Mouse (Mus musculus): ENCODE data around the gene Plxnb1. TPM values are rescaled to one million over a fixed set of nuclear protein-coding genes. Genes with fewer than 3 reads are reported as not detected.

The Plxnb1 gene
- polyA plus RNA-seq, 1 experiment from 2014 or later = 19.8 TPM

DNA sequence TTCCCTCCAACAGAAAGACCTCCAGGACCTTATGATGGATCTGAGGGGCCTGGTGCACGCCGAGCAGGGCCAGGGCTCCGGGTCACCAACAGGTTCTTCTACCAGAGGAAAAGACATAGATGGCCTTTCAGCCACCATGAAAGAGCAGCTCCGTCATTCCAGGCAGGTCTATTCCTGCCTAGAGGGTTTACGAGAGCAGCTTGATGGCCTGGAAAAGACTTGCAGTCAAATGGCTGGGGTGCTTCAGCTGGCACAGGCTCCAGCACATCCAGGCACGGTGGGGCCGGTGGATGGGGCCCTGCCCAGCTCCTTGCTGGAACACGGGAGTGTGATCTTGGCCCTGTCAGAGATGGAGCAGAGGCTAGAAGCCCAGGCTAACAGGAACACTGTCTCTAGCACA is 3.4 kb upstream of the Plxnb1 start:
- peaks cover 45% of the 10 kb centered on the region for H3K4me1 ChIP-seq (ENCODE audit: insufficient read depth, low read length)
- no peak overlapping the region for H3K9ac ChIP-seq (replicated peaks; ENCODE audit: low read length)
- no peaks in the 10 kb centered on the region for H3K27me3 ChIP-seq (ENCODE audit: insufficient read depth, low read length)
- WGBS = 79% methylated on average over 8 of the region's 8 CpGs
- H3K4me3 ChIP-seq (ENCODE audit: low read length) = no peak overlapping the region
- no peak overlapping the region for H3K4me2 ChIP-seq (replicated peaks; ENCODE audit: low read depth, low read length)
- H3K36me3 ChIP-seq (ENCODE audit: insufficient read depth, low read length) = peaks cover 8% of the 10 kb centered on the region
- no peak for ATAC-seq (ENCODE audit: low FRiP score, low TSS enrichment)
- no peak overlapping the region for H3K27ac ChIP-seq (ENCODE audit: low read length)
- no peaks in the 10 kb centered on the region for H3K9me3 ChIP-seq (ENCODE audit: low read length)

GRCm38 (mm10) chr9:109092799-109093198 is 2.4 kb upstream of the Plxnb1 start:
- Histone ChIP-seq H3K27ac (ENCODE audit: low read length) (peak overlapping the region; percentile 54; the same call in 1 of the 2 replicates), H3K4me3 (ENCODE audit: low read length) (no peak overlapping the region), H3K27me3 (ENCODE audit: insufficient read depth, low read length) (no peaks in the 10 kb centered on the region), H3K9ac (replicated peaks; ENCODE audit: low read length) (no peak overlapping the region), H3K4me1 (ENCODE audit: insufficient read depth, low read length) (peaks cover 54% of the 10 kb centered on the region), H3K36me3 (ENCODE audit: insufficient read depth, low read length) (peaks cover 8% of the 10 kb centered on the region), H3K9me3 (ENCODE audit: low read length) (no peaks in the 10 kb centered on the region), H3K4me2 (replicated peaks; ENCODE audit: low read depth, low read length) (no peak overlapping the region)
- WGBS = 46% methylated on average over 6 of the region's 6 CpGs
- ATAC-seq (ENCODE audit: low FRiP score, low TSS enrichment) = no peak

GRCm38 (mm10) chr9:109093786-109094552 is 1.2 kb upstream of the Plxnb1 start:
- Histone ChIP-seq H3K27ac (ENCODE audit: low read length) (peak overlapping the region; percentile 99), H3K9ac (replicated peaks; ENCODE audit: low read length) (peak overlapping the region; percentile 98), H3K27me3 (ENCODE audit: insufficient read depth, low read length) (no peaks in the 10 kb centered on the region), H3K4me3 (ENCODE audit: low read length) (peak overlapping the region; percentile 75), H3K9me3 (ENCODE audit: low read length) (no peaks in the 10 kb centered on the region), H3K4me2 (replicated peaks; ENCODE audit: low read depth, low read length) (peak overlapping the region; percentile 74), H3K36me3 (ENCODE audit: insufficient read depth, low read length) (peaks cover 8% of the 10 kb centered on the region), H3K4me1 (ENCODE audit: insufficient read depth, low read length) (peaks cover 60% of the 10 kb centered on the region)
- WGBS = 12% methylated on average over 11 of the region's 11 CpGs
- ATAC-seq (ENCODE audit: low FRiP score, low TSS enrichment) = peak; percentile 3; the same call in 1 of the 2 replicates

GRCm38 (mm10) chr9:109094553-109095136 is 544 bp upstream of the Plxnb1 start:
- no peaks in the 10 kb centered on the region for H3K9me3 ChIP-seq (ENCODE audit: low read length)
- peak overlapping the region; percentile 75 for H3K4me3 ChIP-seq (ENCODE audit: low read length)
- peaks cover 66% of the 10 kb centered on the region for H3K4me1 ChIP-seq (ENCODE audit: insufficient read depth, low read length)
- peak; percentile 13 for ATAC-seq (ENCODE audit: low FRiP score, low TSS enrichment)
- peaks cover 8% of the 10 kb centered on the region for H3K36me3 ChIP-seq (ENCODE audit: insufficient read depth, low read length)
- peak overlapping the region; percentile 98 for H3K9ac ChIP-seq (replicated peaks; ENCODE audit: low read length)
- under 1% methylated on average over 21 of the region's 21 CpGs for WGBS
- peak overlapping the region; percentile 74 for H3K4me2 ChIP-seq (replicated peaks; ENCODE audit: low read depth, low read length)
- H3K27me3 ChIP-seq (ENCODE audit: insufficient read depth, low read length) = no peaks in the 10 kb centered on the region
- peak overlapping the region; percentile 99 for H3K27ac ChIP-seq (ENCODE audit: low read length)

- H3K9me3 ChIP-seq (ENCODE audit: low read length) = no peaks in the 10 kb centered on the region
- H3K27me3 ChIP-seq (ENCODE audit: insufficient read depth, low read length) = no peaks in the 10 kb centered on the region
- H3K27ac ChIP-seq (ENCODE audit: low read length) = peak overlapping the region; percentile 99
- peaks cover 17% of the 10 kb centered on the region for H3K36me3 ChIP-seq (ENCODE audit: insufficient read depth, low read length)
- H3K9ac ChIP-seq (replicated peaks; ENCODE audit: low read length) = peak overlapping the region; percentile 98
- WGBS = 13% methylated on average over 9 of the region's 9 CpGs
- H3K4me3 ChIP-seq (ENCODE audit: low read length) = peak overlapping the region; percentile 75
- H3K4me1 ChIP-seq (ENCODE audit: insufficient read depth, low read length) = peaks cover 69% of the 10 kb centered on the region
- no peak for ATAC-seq (ENCODE audit: low FRiP score, low TSS enrichment)
- peak overlapping the region; percentile 74 for H3K4me2 ChIP-seq (replicated peaks; ENCODE audit: low read depth, low read length)
These were observed 1.1 kb downstream of the Plxnb1 start for GRCm38 (mm10) chr9:109096251-109096661.

DNA sequence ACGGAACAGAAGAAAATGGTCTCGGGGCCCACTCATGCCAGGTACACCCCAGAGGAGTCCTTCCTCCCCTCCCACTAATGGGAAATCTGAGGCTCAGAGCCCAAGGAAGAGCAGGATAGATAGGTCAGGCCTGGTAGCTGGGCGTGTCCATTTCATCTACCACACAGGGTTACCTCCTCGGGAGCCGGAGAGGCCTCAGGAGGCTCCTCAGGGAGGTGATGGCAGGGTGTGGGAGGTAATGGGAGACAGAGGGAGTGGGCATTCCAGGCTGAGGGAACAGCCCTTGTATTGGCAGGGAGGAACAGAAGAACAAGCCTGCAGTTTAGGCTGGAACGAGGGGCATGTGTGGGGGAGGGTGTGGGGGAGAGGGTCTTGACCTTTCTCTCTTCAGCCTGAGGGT is 1.7 kb downstream of the Plxnb1 start:
- no peaks in the 10 kb centered on the region for H3K27me3 ChIP-seq (ENCODE audit: insufficient read depth, low read length)
- H3K9me3 ChIP-seq (ENCODE audit: low read length) = no peaks in the 10 kb centered on the region
- H3K4me3 ChIP-seq (ENCODE audit: low read length) = peak overlapping the region; percentile 75
- H3K4me1 ChIP-seq (ENCODE audit: insufficient read depth, low read length) = peaks cover 65% of the 10 kb centered on the region
- WGBS = 24% methylated on average over 6 of the region's 6 CpGs
- H3K9ac ChIP-seq (replicated peaks; ENCODE audit: low read length) = peak overlapping the region; percentile 98
- peaks cover 13% of the 10 kb centered on the region for H3K36me3 ChIP-seq (ENCODE audit: insufficient read depth, low read length)
- peak overlapping the region; percentile 99 for H3K27ac ChIP-seq (ENCODE audit: low read length)
- ATAC-seq (ENCODE audit: low FRiP score, low TSS enrichment) = peak; percentile 14; the same call in 1 of the 2 replicates
- H3K4me2 ChIP-seq (replicated peaks; ENCODE audit: low read depth, low read length) = peak overlapping the region; percentile 74

GRCm38 (mm10) chr9:109097291-109097690 is 2.1 kb downstream of the Plxnb1 start:
- Histone ChIP-seq H3K9me3 (ENCODE audit: low read length) (no peaks in the 10 kb centered on the region), H3K9ac (replicated peaks; ENCODE audit: low read length) (peak overlapping the region; percentile 98), H3K4me2 (replicated peaks; ENCODE audit: low read depth, low read length) (peak overlapping the region; percentile 74), H3K27me3 (ENCODE audit: insufficient read depth, low read length) (no peaks in the 10 kb centered on the region), H3K27ac (ENCODE audit: low read length) (peak overlapping the region; percentile 99), H3K4me1 (ENCODE audit: insufficient read depth, low read length) (peaks cover 65% of the 10 kb centered on the region), H3K36me3 (ENCODE audit: insufficient read depth, low read length) (peaks cover 16% of the 10 kb centered on the region), H3K4me3 (ENCODE audit: low read length) (peak overlapping the region; percentile 75)
- ATAC-seq (ENCODE audit: low FRiP score, low TSS enrichment) = no peak
- WGBS = 20% methylated on average over 6 of the region's 6 CpGs

- H3K27me3 ChIP-seq (ENCODE audit: insufficient read depth, low read length) = no peaks in the 10 kb centered on the region
- no peak for ATAC-seq (ENCODE audit: low FRiP score, low TSS enrichment)
- peak overlapping the region; percentile 74 for H3K4me2 ChIP-seq (replicated peaks; ENCODE audit: low read depth, low read length)
- no peak overlapping the region; the same call in 1 of the 2 replicates for H3K4me3 ChIP-seq (ENCODE audit: low read length)
- peaks cover 64% of the 10 kb centered on the region for H3K4me1 ChIP-seq (ENCODE audit: insufficient read depth, low read length)
- H3K27ac ChIP-seq (ENCODE audit: low read length) = peak overlapping the region; percentile 99
- 57% methylated on average over 5 of the region's 5 CpGs for WGBS
- H3K36me3 ChIP-seq (ENCODE audit: insufficient read depth, low read length) = peaks cover 21% of the 10 kb centered on the region
- no peaks in the 10 kb centered on the region for H3K9me3 ChIP-seq (ENCODE audit: low read length)
- H3K9ac ChIP-seq (replicated peaks; ENCODE audit: low read length) = peak overlapping the region; percentile 98
These were observed 2.6 kb downstream of the Plxnb1 start for GRCm38 (mm10) chr9:109097831-109098230.

- H3K36me3 ChIP-seq (ENCODE audit: insufficient read depth, low read length) = peaks cover 23% of the 10 kb centered on the region
- H3K27me3 ChIP-seq (ENCODE audit: insufficient read depth, low read length) = no peaks in the 10 kb centered on the region
- 0 out of 2 replicates have a peak overlapping the region, but pooled peaks have one; percentile 51 for H3K9ac ChIP-seq (replicated peaks; ENCODE audit: low read length)
- H3K4me1 ChIP-seq (ENCODE audit: insufficient read depth, low read length) = peaks cover 59% of the 10 kb centered on the region
- H3K4me3 ChIP-seq (ENCODE audit: low read length) = no peak overlapping the region
- WGBS = 86% methylated on average over 8 of the region's 8 CpGs
- H3K4me2 ChIP-seq (replicated peaks; ENCODE audit: low read depth, low read length) = peak overlapping the region; percentile 74
- H3K9me3 ChIP-seq (ENCODE audit: low read length) = no peaks in the 10 kb centered on the region
- no peak for ATAC-seq (ENCODE audit: low FRiP score, low TSS enrichment)
- H3K27ac ChIP-seq (ENCODE audit: low read length) = peak overlapping the region; percentile 99
These were observed 3.2 kb downstream of the Plxnb1 start for GRCm38 (mm10) chr9:109098366-109098765.

- WGBS = 31% methylated on average over 6 of the region's 6 CpGs
- no peaks in the 10 kb centered on the region for H3K9me3 ChIP-seq (ENCODE audit: low read length)
- ATAC-seq (ENCODE audit: low FRiP score, low TSS enrichment) = peak; percentile 24; the same call in 1 of the 2 replicates
- H3K4me2 ChIP-seq (replicated peaks; ENCODE audit: low read depth, low read length) = peak overlapping the region; percentile 74
- no peaks in the 10 kb centered on the region for H3K27me3 ChIP-seq (ENCODE audit: insufficient read depth, low read length)
- H3K36me3 ChIP-seq (ENCODE audit: insufficient read depth, low read length) = peaks cover 28% of the 10 kb centered on the region
- peak overlapping the region; percentile 99 for H3K27ac ChIP-seq (ENCODE audit: low read length)
- peaks cover 55% of the 10 kb centered on the region for H3K4me1 ChIP-seq (ENCODE audit: insufficient read depth, low read length)
- peak overlapping the region; percentile 51 for H3K9ac ChIP-seq (replicated peaks; ENCODE audit: low read length)
- H3K4me3 ChIP-seq (ENCODE audit: low read length) = peak overlapping the region; percentile 14
These were observed 3.8 kb downstream of the Plxnb1 start for GRCm38 (mm10) chr9:109098969-109099368.

Data from kidney, embryonic 16.5 days (tissue).